Mouse (Mus musculus): ENCODE data around the gene Scgb1b11. TPM values are rescaled to one million over a fixed set of nuclear protein-coding genes. Genes with fewer than 3 reads are reported as not detected.
"Not testable (repeated sequence)": the region's sequence is repeated elsewhere in the genome, so short reads cannot be mapped to it uniquely, and the experiment has no call there.

The Scgb1b11 gene
- total RNA-seq (2021): not detected
- long read RNA-seq, experiment 1: 0 reads
- long read RNA-seq, experiment 2: 0 reads

DNA sequence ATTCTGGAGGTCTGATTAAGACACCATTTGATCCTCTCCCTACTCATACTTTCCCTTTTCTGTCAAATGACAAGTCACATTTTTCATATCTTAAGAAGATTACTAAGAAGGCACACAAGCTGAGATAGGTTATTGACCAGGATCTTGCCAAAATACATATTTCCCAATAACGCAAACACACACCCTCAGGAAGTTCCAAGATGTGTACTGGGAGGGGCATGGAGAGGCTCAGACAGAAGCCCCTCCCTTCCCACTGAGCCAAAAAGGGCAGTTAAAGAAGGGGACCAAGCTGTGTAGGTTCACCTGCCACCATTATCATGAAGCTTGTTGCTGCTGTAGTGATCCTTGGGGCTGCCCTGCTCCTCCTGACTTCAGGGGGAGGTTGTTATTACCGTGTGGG, at the start of gene Scgb1b11:
Gene Scgb1b11, plus strand, starts transcription at position 301 of the 400 bp plus-strand sequence.
- DNase-seq (ENCODE audit: low spot score in 2 of 2): not testable (repeated sequence)

DNA sequence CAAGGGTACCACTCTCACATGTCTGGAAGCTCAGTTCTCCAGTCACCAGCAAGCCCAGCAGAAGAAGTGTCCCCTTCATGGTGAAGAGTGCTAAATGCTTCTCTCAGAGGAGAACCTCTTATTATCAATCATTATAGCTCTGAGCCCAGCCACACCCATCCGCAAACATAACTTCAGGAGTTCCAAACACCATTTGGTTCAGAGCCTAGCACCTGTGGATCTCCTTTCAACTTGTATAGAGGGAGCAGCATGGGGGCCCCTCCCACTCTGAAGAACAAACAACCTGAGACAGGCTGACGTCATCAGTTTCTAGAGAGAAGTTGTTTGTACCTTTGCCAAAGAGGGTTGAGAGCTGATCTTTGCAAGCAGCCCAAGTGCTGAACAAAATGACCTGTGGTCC, 11.6 kb upstream of the Scgb1b11 start, which contains the start of gene Scgb2b11:
Gene Scgb2b11, minus strand, starts transcription at position 101 of the 400 bp plus-strand sequence.
- DNase-seq (ENCODE audit: low spot score in 2 of 2): not testable (repeated sequence)

Other genes starting within 250 kb of the Scgb1b11 start
- gene Scgb1b10, start 122.0 kb upstream of the Scgb1b11 start, total RNA-seq (2021): not detected
- gene Scgb2b11, start 11.7 kb upstream of the Scgb1b11 start, total RNA-seq (2021): not detected
- not detected for gene Scgb2b12, start 104.4 kb downstream of the Scgb1b11 start, total RNA-seq (2021)
- not detected for gene Scgb1b12, start 111.3 kb downstream of the Scgb1b11 start, total RNA-seq (2021)
- not detected for gene Scgb1b29, start 218.7 kb downstream of the Scgb1b11 start, total RNA-seq (2021)